Mouse (Mus musculus): ENCODE data around the gene Tub. TPM values are rescaled to one million over a fixed set of nuclear protein-coding genes. Genes with fewer than 3 reads are reported as not detected.
A peak's percentile ranks its signal among the peaks of the same experiment; 100 is the strongest.

Gene Tub
- polyA plus RNA-seq, 1 experiment from 2014 or later: 11.0 TPM

GRCm38 (mm10) chr7:108996156-108996555 lies 46.0 kb downstream of the Tub start:
- Histone ChIP-seq H3K4me1 (replicated peaks) (no peaks in the 10 kb centered on the region), H3K9me3 (no peaks in the 10 kb centered on the region), H3K36me3 (no peaks in the 10 kb centered on the region), H3K4me3 (no peak overlapping the region), H3K27ac (no peak overlapping the region), H3K27me3 (ENCODE audit: insufficient read depth, poor library complexity, severe bottlenecking) (no peaks in the 10 kb centered on the region)
- no peak for DNase-seq (ENCODE audit: low spot score)
- 69% methylated on average over 6 of the region's 6 CpGs for WGBS

DNA sequence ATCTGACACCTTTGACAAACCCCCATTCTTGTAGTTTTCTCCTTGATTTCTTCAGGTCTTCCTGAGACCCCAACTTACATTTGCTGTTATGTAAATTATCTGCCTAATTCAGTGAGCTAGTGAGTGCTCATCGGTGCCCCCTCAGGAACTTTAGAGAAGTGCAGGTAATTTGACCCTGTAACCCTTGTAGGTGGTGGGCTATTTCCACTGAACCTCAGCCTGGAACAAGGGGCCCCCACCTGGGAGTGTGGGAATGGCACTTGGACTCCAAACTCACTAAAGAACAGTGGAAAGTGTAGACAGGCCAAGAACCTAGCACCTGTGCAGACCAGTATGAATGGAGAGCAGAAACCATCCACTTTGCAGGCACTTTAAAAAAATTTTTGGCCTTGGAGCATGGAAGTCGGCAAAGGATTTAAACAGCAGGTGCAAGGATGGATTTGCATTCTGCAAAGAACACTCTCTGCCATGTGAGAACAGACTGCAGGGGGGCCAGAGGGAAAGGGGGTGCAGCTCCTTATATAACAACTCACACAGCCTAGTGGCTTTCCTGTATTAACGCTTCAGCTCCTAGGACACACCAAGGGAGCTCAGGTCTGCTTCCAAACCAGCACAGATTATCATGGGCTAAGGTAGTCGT lies 50.3 kb downstream of the Tub start:
- Histone ChIP-seq H3K36me3 (no peaks in the 10 kb centered on the region), H3K27ac (no peak overlapping the region), H3K9me3 (no peaks in the 10 kb centered on the region), H3K27me3 (ENCODE audit: insufficient read depth, poor library complexity, severe bottlenecking) (no peaks in the 10 kb centered on the region), H3K4me1 (replicated peaks) (no peaks in the 10 kb centered on the region), H3K4me3 (no peak overlapping the region)
- WGBS: 44% methylated on average over 4 of the region's 4 CpGs
- peak; percentile 40 for DNase-seq (ENCODE audit: low spot score)

DNA sequence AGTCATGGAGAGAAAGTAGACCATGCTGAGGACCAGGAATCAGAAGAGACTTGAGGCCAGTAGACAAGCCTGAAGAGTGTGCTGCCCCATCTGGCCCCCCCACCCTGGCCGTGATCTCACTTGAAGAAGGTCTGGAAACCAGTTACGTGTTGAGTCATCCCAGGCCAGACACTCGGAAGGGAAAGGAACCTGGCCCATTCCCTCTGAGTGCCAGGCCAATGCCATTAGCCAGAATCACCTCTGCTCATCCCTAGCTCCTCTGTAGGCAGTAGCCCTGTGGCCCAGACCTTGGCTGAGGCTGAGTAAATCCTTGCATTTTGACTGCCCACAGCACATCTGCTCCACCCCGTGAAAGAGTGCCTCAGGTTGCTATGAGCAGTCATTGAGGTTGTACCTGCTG lies 51.8 kb downstream of the Tub start:
- Histone ChIP-seq H3K4me1 (replicated peaks) (no peaks in the 10 kb centered on the region), H3K27me3 (ENCODE audit: insufficient read depth, poor library complexity, severe bottlenecking) (no peaks in the 10 kb centered on the region), H3K36me3 (no peaks in the 10 kb centered on the region), H3K4me3 (no peak overlapping the region), H3K9me3 (no peaks in the 10 kb centered on the region), H3K27ac (no peak overlapping the region)
- no peak for DNase-seq (ENCODE audit: low spot score)
- 82% methylated on average over 4 of the region's 4 CpGs for WGBS

DNA sequence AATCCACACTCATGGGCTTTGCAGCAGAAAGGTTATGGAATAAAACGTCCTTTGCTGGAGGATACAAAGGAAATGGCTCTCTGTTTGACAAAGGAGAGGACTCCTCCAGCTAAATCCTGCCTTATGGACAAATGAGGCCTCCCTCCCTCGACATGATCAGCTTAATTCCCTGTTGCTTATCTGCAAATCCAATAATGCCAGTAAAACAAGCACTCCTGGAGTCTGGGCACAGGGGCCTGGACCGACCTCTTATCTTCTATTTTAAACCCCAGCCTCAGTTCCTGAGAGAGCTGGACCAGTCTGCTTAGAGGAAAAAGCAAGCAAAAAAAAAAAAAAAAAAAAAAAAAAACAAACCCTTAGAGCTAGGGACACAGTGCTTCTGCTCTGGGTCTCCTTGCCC lies 53.5 kb downstream of the Tub start:
- WGBS: 41% methylated on average over 3 of the region's 3 CpGs
- DNase-seq (ENCODE audit: low spot score): no peak
- peaks cover 4% of the 10 kb centered on the region; the same call in 1 of the 2 replicates for H3K27me3 ChIP-seq (ENCODE audit: insufficient read depth, poor library complexity, severe bottlenecking)

DNA sequence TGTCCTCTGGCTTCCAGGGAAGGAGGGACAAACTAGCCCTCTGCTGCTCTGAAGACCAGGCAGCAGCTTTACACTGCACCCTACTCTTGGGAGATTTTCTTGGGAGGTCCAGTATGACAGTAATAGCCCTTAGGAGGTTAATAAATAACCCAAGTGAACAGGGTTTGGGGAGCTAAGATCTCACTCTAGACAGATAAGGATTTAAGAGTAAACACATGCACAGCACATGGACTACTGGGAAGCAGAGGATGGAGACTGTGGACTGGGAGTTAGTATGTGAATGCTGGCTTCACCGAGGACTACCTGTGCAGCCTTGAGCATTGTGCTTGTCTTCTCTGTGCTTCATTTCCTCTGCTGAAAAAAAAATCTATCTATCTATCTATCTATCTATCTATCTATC lies 59.1 kb downstream of the Tub start:
- H3K9me3 ChIP-seq: no peaks in the 10 kb centered on the region
- H3K4me1 ChIP-seq (replicated peaks): peaks cover 27% of the 10 kb centered on the region
- peaks cover 58% of the 10 kb centered on the region for H3K27me3 ChIP-seq (ENCODE audit: insufficient read depth, poor library complexity, severe bottlenecking)
- no peaks in the 10 kb centered on the region for H3K36me3 ChIP-seq
- H3K4me3 ChIP-seq: no peak overlapping the region
- WGBS: 93% methylated on average over 1 of the region's 1 CpGs
- no peak overlapping the region for H3K27ac ChIP-seq
- no peak for DNase-seq (ENCODE audit: low spot score)

More for the DNA sequence above, 53.5 kb downstream of the Tub start:
- H3K27ac ChIP-seq: no peak overlapping the region
- H3K4me3 ChIP-seq: no peak overlapping the region
- H3K4me1 ChIP-seq (replicated peaks): no peaks in the 10 kb centered on the region
- no peaks in the 10 kb centered on the region for H3K36me3 ChIP-seq
- no peaks in the 10 kb centered on the region for H3K9me3 ChIP-seq

- Histone ChIP-seq H3K27me3 (ENCODE audit: insufficient read depth, poor library complexity, severe bottlenecking) (peaks cover 58% of the 10 kb centered on the region), H3K4me1 (replicated peaks) (peaks cover 28% of the 10 kb centered on the region), H3K4me3 (peak overlapping the region; percentile 81), H3K36me3 (no peaks in the 10 kb centered on the region), H3K27ac (peak overlapping the region; percentile 88), H3K9me3 (no peaks in the 10 kb centered on the region)
- WGBS: 1% methylated on average over 68 of the region's 82 CpGs
- peak; percentile 64 for DNase-seq (ENCODE audit: low spot score)
Observed at GRCm38 (mm10) chr7:109010720-109011595, 60.8 kb downstream of the Tub start.

DNA sequence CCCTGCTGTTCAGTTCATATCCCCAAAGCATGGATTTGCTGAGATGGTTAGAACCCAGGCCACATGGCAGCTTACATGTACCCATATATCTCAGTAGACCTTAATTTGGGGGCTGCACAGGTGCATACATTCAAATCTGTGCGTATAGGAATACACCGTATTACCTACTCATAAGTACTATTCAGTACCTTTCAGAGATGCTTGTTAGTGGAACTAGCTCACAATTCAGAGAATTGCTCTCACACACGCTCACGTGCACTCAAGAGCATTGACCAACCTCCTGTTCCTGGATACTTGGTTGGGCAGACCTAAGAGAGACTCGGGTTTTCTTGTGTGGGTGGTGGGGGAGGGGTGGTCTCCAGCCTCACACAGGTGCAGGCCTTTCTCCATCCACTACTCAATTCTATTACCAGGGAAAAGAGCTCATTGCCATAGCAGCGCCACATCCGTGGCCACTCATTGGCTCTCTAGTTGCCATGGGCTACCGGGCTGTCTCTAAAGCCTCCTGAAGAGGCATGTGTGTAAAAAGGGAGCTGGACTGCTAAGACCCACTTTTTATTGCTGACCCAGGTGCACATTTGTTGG lies 61.5 kb downstream of the Tub start:
- Histone ChIP-seq H3K36me3 (no peaks in the 10 kb centered on the region), H3K9me3 (no peaks in the 10 kb centered on the region), H3K27ac (peak overlapping the region; percentile 88), H3K27me3 (ENCODE audit: insufficient read depth, poor library complexity, severe bottlenecking) (peaks cover 58% of the 10 kb centered on the region), H3K4me1 (replicated peaks) (peaks cover 35% of the 10 kb centered on the region), H3K4me3 (peak overlapping the region; percentile 81)
- DNase-seq (ENCODE audit: low spot score): peak; percentile 31
- 46% methylated on average over 8 of the region's 8 CpGs for WGBS

- peaks cover 58% of the 10 kb centered on the region for H3K27me3 ChIP-seq (ENCODE audit: insufficient read depth, poor library complexity, severe bottlenecking)
- no peak overlapping the region for H3K4me3 ChIP-seq
- no peaks in the 10 kb centered on the region for H3K36me3 ChIP-seq
- no peak overlapping the region for H3K27ac ChIP-seq
- peaks cover 42% of the 10 kb centered on the region for H3K4me1 ChIP-seq (replicated peaks)
- H3K9me3 ChIP-seq: no peaks in the 10 kb centered on the region
- no peak for DNase-seq (ENCODE audit: low spot score)
- 68% methylated on average over 1 of the region's 1 CpGs for WGBS
Observed at GRCm38 (mm10) chr7:109012575-109012974, 62.4 kb downstream of the Tub start.

GRCm38 (mm10) chr7:109012998-109013625 lies 63.0 kb downstream of the Tub start:
- Histone ChIP-seq H3K9me3 (no peaks in the 10 kb centered on the region), H3K36me3 (no peaks in the 10 kb centered on the region), H3K27me3 (ENCODE audit: insufficient read depth, poor library complexity, severe bottlenecking) (peaks cover 58% of the 10 kb centered on the region), H3K4me3 (no peak overlapping the region), H3K4me1 (replicated peaks) (peaks cover 42% of the 10 kb centered on the region), H3K27ac (no peak overlapping the region)
- 35% methylated on average over 4 of the region's 4 CpGs for WGBS
- no peak for DNase-seq (ENCODE audit: low spot score)

GRCm38 (mm10) chr7:109014851-109015250 lies 64.7 kb downstream of the Tub start:
- peaks cover 43% of the 10 kb centered on the region for H3K27me3 ChIP-seq (ENCODE audit: insufficient read depth, poor library complexity, severe bottlenecking)
- H3K4me1 ChIP-seq (replicated peaks): peaks cover 42% of the 10 kb centered on the region

DNA sequence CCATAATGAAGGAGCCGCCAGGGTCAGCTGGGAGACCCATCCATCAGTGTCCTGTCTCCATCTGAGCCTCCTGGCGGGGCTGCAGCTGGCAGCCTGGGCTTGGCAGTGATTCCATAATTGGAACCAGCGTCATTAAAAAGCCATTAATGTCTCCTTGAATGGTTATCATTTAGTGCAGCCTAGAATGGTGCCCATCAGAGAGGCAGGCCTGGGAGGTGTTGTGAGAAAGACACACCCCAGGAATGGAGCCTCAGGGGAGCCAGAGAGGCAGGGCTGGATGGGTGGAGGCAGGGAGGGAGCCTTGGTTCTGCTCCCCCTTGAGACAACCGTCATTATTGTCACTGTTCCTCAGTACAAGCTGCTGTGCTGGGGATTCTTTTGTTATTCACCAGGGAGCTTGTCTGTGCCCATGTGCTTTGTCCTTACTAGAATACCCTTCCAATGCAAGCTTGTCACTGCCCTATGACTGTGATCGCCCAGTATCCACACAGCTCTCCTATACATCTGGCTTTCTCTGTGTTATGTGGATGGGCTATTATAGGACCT lies 66.3 kb downstream of the Tub start:
- WGBS: 39% methylated on average over 5 of the region's 5 CpGs
- H3K4me1 ChIP-seq (replicated peaks): peaks cover 33% of the 10 kb centered on the region
- peak; percentile 27 for DNase-seq (ENCODE audit: low spot score)
- H3K27ac ChIP-seq: peak overlapping the region; percentile 68
- H3K9me3 ChIP-seq: no peaks in the 10 kb centered on the region
- H3K36me3 ChIP-seq: no peaks in the 10 kb centered on the region
- H3K4me3 ChIP-seq: no peak overlapping the region
- H3K27me3 ChIP-seq (ENCODE audit: insufficient read depth, poor library complexity, severe bottlenecking): peaks cover 27% of the 10 kb centered on the region

More at GRCm38 (mm10) chr7:109014851-109015250, 64.7 kb downstream of the Tub start:
- WGBS: 86% methylated on average over 7 of the region's 7 CpGs
- Histone ChIP-seq H3K27ac (no peak overlapping the region), H3K36me3 (no peaks in the 10 kb centered on the region), H3K9me3 (no peaks in the 10 kb centered on the region), H3K4me3 (no peak overlapping the region)
- no peak for DNase-seq (ENCODE audit: low spot score)

DNA sequence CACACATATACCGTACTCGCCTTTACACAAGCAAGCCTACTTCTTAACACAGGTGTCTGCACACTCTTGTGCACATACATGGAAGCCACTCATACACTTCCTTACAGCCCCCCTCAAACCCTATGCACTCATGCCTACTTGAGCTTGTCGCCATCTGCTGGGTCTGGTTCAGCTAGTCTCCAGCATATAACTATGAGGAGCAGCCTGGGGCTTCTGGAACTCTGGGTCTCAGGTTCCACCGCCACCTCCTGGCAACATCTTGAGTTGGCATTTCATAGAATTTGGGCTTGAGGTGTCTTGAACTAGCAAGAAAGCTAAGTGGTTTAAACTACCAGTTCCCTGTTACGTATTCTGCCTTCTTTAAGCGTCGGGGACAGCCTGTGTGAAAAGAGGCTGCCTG lies 69.1 kb downstream of the Tub start:
- peaks cover 15% of the 10 kb centered on the region for H3K4me1 ChIP-seq (replicated peaks)
- H3K27ac ChIP-seq: no peak overlapping the region
- peaks cover under 1% of the 10 kb centered on the region; the same call in 1 of the 2 replicates for H3K27me3 ChIP-seq (ENCODE audit: insufficient read depth, poor library complexity, severe bottlenecking)
- H3K4me3 ChIP-seq: no peak overlapping the region
- no peak for DNase-seq (ENCODE audit: low spot score)
- H3K36me3 ChIP-seq: peaks cover 10% of the 10 kb centered on the region
- 89% methylated on average over 7 of the region's 7 CpGs for WGBS
- no peaks in the 10 kb centered on the region for H3K9me3 ChIP-seq
